Mouse (Mus musculus) MEL (cell line): Measurements from ENCODE around the gene Fgfr2.

Experiments
- CTCF ChIP-seq, 3 experiments: IDR thresholded peaks in 2 of 3; conservative IDR thresholded peaks in 1 of 3; 2 replicates each; pipeline ENCODE4 v1.5.1; 2011 to 2012; ENCODE audit warnings: low read length in 3 of 3, low read depth in 2 of 3, mild to moderate bottlenecking in 2 of 3, improper control_type of control experiment in 1 of 3, inconsistent platforms in 1 of 3, mixed read lengths in 1 of 3, moderate library complexity in 1 of 3; ENCODE audit not compliant: control insufficient read depth in 1 of 3, insufficient read depth in 1 of 3, poor library complexity in 1 of 3, severe bottlenecking in 1 of 3
- EP300 ChIP-seq, 2 experiments: IDR thresholded peaks; 2 replicates each; pipeline ENCODE4 v1.6.1; 2011; ENCODE audit warnings: improper control_type of control experiment in 2 of 2, low read length in 2 of 2, low read depth in 1 of 2, mild to moderate bottlenecking in 1 of 2
- GABPA ChIP-seq: IDR thresholded peaks from 2 replicates; pipeline ENCODE4 v1.6.1; 2012; ENCODE audit warnings: low read depth, mild to moderate bottlenecking, inconsistent platforms, low read length, improper control_type of control experiment, moderate library complexity
- MYB ChIP-seq: IDR thresholded peaks from 2 replicates; pipeline ENCODE4 v1.6.1; 2011; ENCODE audit warnings: mild to moderate bottlenecking, low read depth, low read length, improper control_type of control experiment
- MYC ChIP-seq: IDR thresholded peaks from 2 replicates; pipeline ENCODE4 v1.6.1; 2011; ENCODE audit warnings: low read depth, mild to moderate bottlenecking, low read length, improper control_type of control experiment, moderate library complexity
- NELFE ChIP-seq: IDR thresholded peaks from 2 replicates; pipeline ENCODE4 v1.6.1; 2011; ENCODE audit warnings: low read depth, low read length, improper control_type of control experiment
- NRF1 ChIP-seq: IDR thresholded peaks from 2 replicates; pipeline ENCODE4 v1.6.1; 2014; ENCODE audit warnings: low read depth, mild to moderate bottlenecking, inconsistent platforms, low read length, improper control_type of control experiment, moderate library complexity; ENCODE audit not compliant: poor library complexity, insufficient read depth, severe bottlenecking
- POLR2A ChIP-seq, 2 experiments: IDR thresholded peaks; 2 replicates each; pipeline ENCODE4 v1.6.1; 2011 to 2012; ENCODE audit warnings: low read length in 2 of 2, mild to moderate bottlenecking in 2 of 2, control low read depth in 1 of 2, improper control_type of control experiment in 1 of 2, low read depth in 1 of 2, moderate library complexity in 1 of 2; ENCODE audit not compliant: control insufficient read depth in 1 of 2, insufficient read depth in 1 of 2, poor library complexity in 1 of 2
- POLR2AphosphoS5 ChIP-seq: IDR thresholded peaks from 2 replicates; pipeline ENCODE4 v1.6.1; 2012; ENCODE audit warnings: low read depth, borderline replicate concordance, mild to moderate bottlenecking, inconsistent platforms, low read length, moderate library complexity, mixed read lengths
- USF2 ChIP-seq, 2 experiments: IDR thresholded peaks; 2 replicates each; pipeline ENCODE4 v1.6.1; 2011 to 2012; ENCODE audit warnings: improper control_type of control experiment in 2 of 2, low read length in 2 of 2, borderline replicate concordance in 1 of 2, inconsistent platforms in 1 of 2, low read depth in 1 of 2, mild to moderate bottlenecking in 1 of 2; ENCODE audit not compliant: insufficient read depth in 1 of 2

DNA sequence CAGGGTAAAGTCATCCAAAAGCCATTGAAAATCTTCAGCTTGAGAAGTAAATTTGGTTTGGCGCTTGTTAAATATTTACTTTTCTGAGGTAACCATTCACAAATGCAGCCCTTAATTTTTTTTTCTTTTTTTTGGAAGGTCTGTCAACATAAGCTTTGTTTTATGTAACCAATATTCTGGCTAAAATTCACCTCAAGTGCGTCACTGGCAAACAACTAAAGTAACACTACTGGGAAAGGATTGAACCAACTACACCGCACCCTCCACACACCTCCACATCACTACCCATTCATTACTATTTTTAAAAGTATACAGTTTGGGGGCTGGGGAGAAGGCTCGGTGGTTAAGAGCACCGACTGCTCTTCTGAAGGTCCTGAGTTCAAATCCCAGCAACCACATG, 548.5 kb downstream of the Fgfr2 start:
- TF ChIP-seq POLR2A (IDR thresholded peaks at IDR 0.05; ENCODE audit: control insufficient read depth in 1 of 2, insufficient read depth in 1 of 2, low read depth in 1 of 2, low read length in 2 of 2, poor library complexity in 1 of 2) (no peak), EP300 (IDR thresholded peaks at IDR 0.05; ENCODE audit: low read depth in 1 of 2, low read length in 2 of 2) (no peak), CTCF (IDR thresholded peaks at IDR 0.05 in 2 of 3, conservative IDR thresholded peaks at IDR 0.05 in 1 of 3; ENCODE audit: control insufficient read depth in 1 of 3, insufficient read depth in 1 of 3, low read depth in 2 of 3, low read length in 3 of 3, poor library complexity in 1 of 3, severe bottlenecking in 1 of 3) (no peak), NELFE (no peak), USF2 (IDR thresholded peaks at IDR 0.05; ENCODE audit: borderline replicate concordance in 1 of 2, insufficient read depth in 1 of 2, low read depth in 1 of 2, low read length in 2 of 2) (no peak), POLR2AphosphoS5 (no peak), NRF1 (no peak), MYB (no peak), MYC (no peak), GABPA (no peak)
